Mouse (Mus musculus) embryonic fibroblast, embryonic 13.5 days (primary cell): ENCODE measurements around the gene Apoc2.

Experiments used
- CTCF ChIP-seq: IDR thresholded peaks from 2 replicates; pipeline ENCODE4 v1.5.1; 2011; ENCODE audit warnings: mild to moderate bottlenecking, control low read depth, low read length, moderate library complexity, borderline replicate concordance; ENCODE audit not compliant: insufficient read depth
- POLR2A ChIP-seq: IDR thresholded peaks from 2 replicates; pipeline ENCODE4 v1.6.1; 2011; ENCODE audit warnings: low read depth, mild to moderate bottlenecking, control low read depth, low read length, moderate library complexity

- no peak for TF ChIP-seq CTCF
- TF ChIP-seq POLR2A: no peak
Observed at GRCm38 (mm10) chr7:19704475-19704874, 26.7 kb upstream of the Apoc2 start.
